Mouse (Mus musculus) thymus, adult 2 months (tissue): ENCODE data around the gene Dyrk2. TPM values are rescaled to one million over a fixed set of nuclear protein-coding genes. Genes with fewer than 3 reads are reported as not detected.

Experiments
- DNase-seq: peaks from one replicate; pipeline ENCODE4 v3.0.0; 2021
- H3K27ac ChIP-seq: fragments of 200-500 bp; 2 replicates; pipeline ENCODE4 v1.5.1; 2012; ENCODE audit warnings: low read length, control low read depth; ENCODE audit not compliant: control insufficient read depth, insufficient read depth
- H3K27me3 ChIP-seq: fragments of 200-500 bp; 2 replicates; pipeline ENCODE4 v1.6.1; 2012; ENCODE audit warnings: mild to moderate bottlenecking, low read length, moderate library complexity, mixed read lengths; ENCODE audit not compliant: control insufficient read depth, insufficient read depth
- H3K36me3 ChIP-seq: fragments of 200-500 bp; 2 replicates; pipeline ENCODE4 v1.6.1; 2012; ENCODE audit warnings: mild to moderate bottlenecking, low read length, moderate library complexity; ENCODE audit not compliant: control insufficient read depth, insufficient read depth
- H3K4me1 ChIP-seq: fragments of 200-500 bp; replicated peaks from 2 replicates; pipeline ENCODE4 v1.6.1; 2012; ENCODE audit warnings: low read length; ENCODE audit not compliant: control insufficient read depth, insufficient read depth
- H3K4me3 ChIP-seq: fragments of 200-500 bp; 2 replicates; pipeline ENCODE4 v1.5.1; 2012; ENCODE audit warnings: mild to moderate bottlenecking, low read length, control low read depth, moderate library complexity; ENCODE audit not compliant: control insufficient read depth, insufficient read depth
- CTCF ChIP-seq: fragments of 200-500 bp; IDR thresholded peaks from 2 replicates; pipeline ENCODE4 v1.5.1; 2012; ENCODE audit warnings: mild to moderate bottlenecking, control low read depth, low read length, moderate library complexity, borderline replicate concordance; ENCODE audit not compliant: control insufficient read depth, poor library complexity, insufficient read depth; ENCODE audit errors: extremely low read depth
- POLR2A ChIP-seq: fragments of 200-500 bp; IDR thresholded peaks from 2 replicates; pipeline ENCODE4 v1.6.1; 2012; ENCODE audit warnings: mild to moderate bottlenecking, low read length, control low read depth, moderate library complexity; ENCODE audit not compliant: control insufficient read depth, poor library complexity, insufficient read depth; ENCODE audit errors: extremely low read depth
- WGBS: fragments of 180-500 bp; shearing (Covaris S2); methylation state at CpG from one replicate; pipeline ENCODE4 v1.1.7; 2018; 5-methylcytosine and 5-hydroxymethylcytosine counted together
- polyA plus RNA-seq: library from polyadenylated mRNA; depleted of rRNA; stranded (reverse); fragments of >200 nt; gene quantifications from 2 replicates; pipeline ENCODE4 v1.2.3, GENCODE M21; 2012

The Dyrk2 gene
- polyA plus RNA-seq, 1 experiment: 24.5 TPM

GRCm38 (mm10) chr10:118852554-118852953, 17.5 kb downstream of the Dyrk2 start:
- Histone ChIP-seq H3K27me3 (no peaks in the 10 kb centered on the region), H3K4me1 (peaks cover 7% of the 10 kb centered on the region), H3K36me3 (peaks cover 19% of the 10 kb centered on the region), H3K4me3 (no peak overlapping the region), H3K27ac (no peak overlapping the region)
- no peak for DNase-seq
- TF ChIP-seq CTCF (no peak), POLR2A (no peak)
- WGBS: 97% methylated on average over 16 of the region's 16 CpGs

GRCm38 (mm10) chr10:118848501-118848900, 21.5 kb downstream of the Dyrk2 start:
- 96% methylated on average over 4 of the region's 4 CpGs for WGBS
- H3K4me3 ChIP-seq: no peak overlapping the region
- DNase-seq: no peak
- H3K36me3 ChIP-seq: no peaks in the 10 kb centered on the region
- H3K27me3 ChIP-seq: no peaks in the 10 kb centered on the region
- no peaks in the 10 kb centered on the region for H3K4me1 ChIP-seq
- no peak for TF ChIP-seq POLR2A
- H3K27ac ChIP-seq: no peak overlapping the region

- no peaks in the 10 kb centered on the region for H3K27me3 ChIP-seq
- TF ChIP-seq POLR2A: no peak
- no peak for TF ChIP-seq CTCF
- H3K4me3 ChIP-seq: no peak overlapping the region
- DNase-seq: no peak
- no peaks in the 10 kb centered on the region for H3K36me3 ChIP-seq
- 91% methylated on average over 10 of the region's 10 CpGs for WGBS
- no peak overlapping the region for H3K27ac ChIP-seq
- H3K4me1 ChIP-seq: no peaks in the 10 kb centered on the region
These were observed 22.9 kb downstream of the Dyrk2 start for GRCm38 (mm10) chr10:118846991-118847545.

- no peak for DNase-seq
- Histone ChIP-seq H3K27me3 (no peaks in the 10 kb centered on the region), H3K4me1 (peaks cover 5% of the 10 kb centered on the region; the same call in 1 of the 2 replicates), H3K4me3 (no peak overlapping the region), H3K36me3 (no peaks in the 10 kb centered on the region), H3K27ac (no peak overlapping the region)
- TF ChIP-seq CTCF: no peak
- no peak for TF ChIP-seq POLR2A
- 97% methylated on average over 9 of the region's 9 CpGs for WGBS
These were observed 29.4 kb downstream of the Dyrk2 start for GRCm38 (mm10) chr10:118840598-118840997.

- no peak for DNase-seq
- no peak overlapping the region for H3K4me3 ChIP-seq
- peaks cover 5% of the 10 kb centered on the region; the same call in 1 of the 2 replicates for H3K4me1 ChIP-seq
- no peak for TF ChIP-seq CTCF
- TF ChIP-seq POLR2A: no peak
- no peaks in the 10 kb centered on the region for H3K27me3 ChIP-seq
- WGBS: 93% methylated on average over 19 of the region's 19 CpGs
- H3K27ac ChIP-seq: no peak overlapping the region
- H3K36me3 ChIP-seq: no peaks in the 10 kb centered on the region
These were observed 30.5 kb downstream of the Dyrk2 start for GRCm38 (mm10) chr10:118839343-118840141.

- no peaks in the 10 kb centered on the region for H3K36me3 ChIP-seq
- no peak overlapping the region for H3K27ac ChIP-seq
- no peak overlapping the region for H3K4me3 ChIP-seq
- WGBS: 82% methylated on average over 8 of the region's 8 CpGs
- TF ChIP-seq POLR2A (no peak), CTCF (no peak)
- no peak for DNase-seq
- H3K4me1 ChIP-seq: peaks cover 5% of the 10 kb centered on the region; the same call in 1 of the 2 replicates
- no peaks in the 10 kb centered on the region for H3K27me3 ChIP-seq
These were observed 32.4 kb downstream of the Dyrk2 start for GRCm38 (mm10) chr10:118837636-118838035.
